Mouse (Mus musculus): Measurements from ENCODE around the gene Hspa2.
"Not testable (repeated sequence)": the region's sequence is repeated elsewhere in the genome, so short reads cannot be mapped to it uniquely, and the experiment has no call there.

Hspa2 gene

GRCm38 (mm10) chr12:76434111-76434510, 30.1 kb downstream of the Hspa2 start:
- DNase-seq (ENCODE audit: low spot score), result no peak

DNA sequence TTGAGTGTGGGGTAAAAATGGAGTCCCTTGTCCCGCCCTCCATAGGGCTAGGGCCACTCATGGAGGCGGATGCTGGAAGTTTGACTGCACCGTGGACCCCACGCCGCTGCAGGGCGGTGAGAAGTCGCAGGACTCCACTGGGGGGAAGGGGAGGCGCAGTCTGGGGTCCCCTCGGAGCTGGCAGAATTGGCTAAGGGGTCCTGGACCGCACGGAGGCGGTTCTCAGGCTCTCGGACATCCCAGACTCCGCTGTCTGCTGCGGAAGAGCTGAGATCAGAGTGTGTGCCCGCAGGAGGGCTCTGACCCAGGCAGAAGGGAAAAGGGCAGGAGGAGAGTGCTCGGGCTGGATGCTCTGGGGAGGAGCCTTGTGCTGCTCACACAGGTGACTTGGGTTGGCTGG, 31.1 kb downstream of the Hspa2 start:
- DNase-seq (ENCODE audit: low spot score), result no peak

DNA sequence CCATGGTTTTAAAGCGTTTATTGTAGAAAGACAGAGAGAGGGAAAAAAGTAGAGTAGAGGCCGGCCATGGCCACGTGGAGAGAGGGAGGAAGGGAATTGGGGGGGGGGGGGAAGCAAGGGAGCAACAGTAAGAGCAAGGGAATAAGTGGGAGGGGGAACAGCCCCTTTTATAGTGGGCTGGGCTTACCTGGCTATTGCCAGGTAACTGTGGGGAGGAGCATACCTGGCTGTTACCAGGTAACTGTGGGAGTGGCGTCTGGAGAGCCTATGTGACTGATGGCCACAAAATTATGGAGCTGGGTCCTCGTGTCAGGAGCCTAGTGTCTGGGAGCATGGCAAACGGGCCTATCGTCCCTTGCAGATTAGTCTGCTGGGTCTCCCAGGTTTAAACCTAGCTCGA, 31.6 kb downstream of the Hspa2 start:
- DNase-seq (ENCODE audit: low spot score), result no peak

DNA sequence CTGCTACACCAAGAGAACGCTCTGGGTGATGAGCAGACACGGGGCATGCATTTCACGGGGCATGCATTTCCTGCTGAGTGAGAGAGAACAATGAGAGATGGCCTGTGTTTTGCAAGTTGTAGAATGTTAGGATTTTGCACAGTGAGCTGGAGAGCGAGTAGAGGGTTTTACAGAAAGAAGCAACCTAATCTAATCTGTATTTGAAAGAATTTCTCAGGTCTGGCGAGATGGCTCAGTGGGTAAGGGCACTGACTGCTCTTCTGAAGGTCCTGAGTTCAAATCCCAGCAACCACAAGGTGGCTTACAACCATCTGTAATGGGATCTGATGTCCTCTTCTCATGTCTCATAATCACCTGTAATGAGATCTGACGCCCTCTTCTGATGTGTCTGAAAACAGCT, 39.5 kb downstream of the Hspa2 start:
- not testable (repeated sequence) for DNase-seq (ENCODE audit: low spot score)

- DNase-seq (ENCODE audit: low spot score), result no peak
Observed at GRCm38 (mm10) chr12:76444359-76444772, 40.4 kb downstream of the Hspa2 start.

DNA sequence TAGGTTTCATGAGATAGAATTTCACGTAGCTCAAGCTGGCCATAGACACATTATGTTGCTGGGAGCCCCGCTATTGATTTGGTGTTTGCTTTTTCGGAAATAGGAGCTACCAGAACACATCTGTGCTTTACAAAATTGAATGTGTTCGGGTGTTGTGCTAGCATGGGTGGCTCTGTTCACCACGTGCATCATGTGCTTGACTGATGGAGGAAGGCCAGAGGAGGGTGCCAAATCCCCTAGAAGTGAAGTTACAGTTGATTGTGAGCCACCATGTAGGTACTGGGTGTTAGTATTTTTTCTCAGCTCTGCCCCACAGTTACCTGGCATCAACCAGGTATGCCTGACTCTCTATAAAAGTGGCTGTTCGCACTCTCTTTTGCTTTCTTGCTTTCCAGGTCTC, 40.9 kb downstream of the Hspa2 start:
- no peak for DNase-seq (ENCODE audit: low spot score)

DNA sequence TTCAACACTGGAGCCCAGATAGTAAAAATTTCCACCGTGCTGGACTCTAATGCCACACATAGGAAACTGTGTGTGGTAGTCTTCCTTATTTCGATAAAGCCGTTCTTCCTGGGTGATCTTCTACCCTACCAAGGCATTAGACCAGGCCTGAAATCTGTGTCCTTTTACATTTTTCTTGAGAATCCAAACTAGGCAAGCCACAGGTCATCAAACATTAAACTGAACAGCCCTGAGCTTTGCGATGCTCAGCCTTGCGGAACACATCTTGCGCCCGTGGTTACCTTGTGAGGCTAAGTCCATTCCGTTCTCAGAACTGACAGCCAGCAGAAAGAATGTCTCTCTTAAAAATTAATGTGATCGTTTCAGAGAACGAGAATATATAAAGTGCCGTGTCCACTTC, 42.2 kb downstream of the Hspa2 start:
- DNase-seq (ENCODE audit: low spot score), result no peak

DNA sequence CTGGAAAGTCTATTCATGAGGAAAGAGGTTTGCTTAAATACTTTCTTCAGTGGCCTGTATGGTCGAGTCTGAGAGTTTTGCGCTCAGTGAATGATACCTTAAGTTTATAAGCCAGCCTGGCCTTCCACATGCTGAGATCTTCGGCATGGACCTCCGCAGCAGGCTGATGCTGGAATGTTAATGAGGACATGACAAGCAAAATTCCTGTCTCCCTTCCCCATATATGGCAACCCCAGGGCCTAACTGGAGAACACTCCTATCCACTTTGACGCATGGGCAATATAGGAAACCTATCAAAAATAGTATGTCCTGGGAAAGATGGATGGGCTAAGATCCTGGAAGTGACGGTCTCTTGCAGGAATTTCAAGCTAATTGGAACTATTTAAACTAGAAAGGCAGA, 44.2 kb downstream of the Hspa2 start:
- no peak for DNase-seq (ENCODE audit: low spot score)

- no peak for DNase-seq (ENCODE audit: low spot score)
Observed at GRCm38 (mm10) chr12:76452203-76452602, 48.2 kb downstream of the Hspa2 start.

Measured in urinary bladder, postnatal 14 days (tissue).